Mouse (Mus musculus): ENCODE measurements around the gene 6430571L13Rik. TPM values are rescaled to one million over a fixed set of nuclear protein-coding genes. Genes with fewer than 3 reads are reported as not detected.

The 6430571L13Rik gene
- polyA plus RNA-seq, 1 experiment from 2014 or later, result 4.7 TPM

DNA sequence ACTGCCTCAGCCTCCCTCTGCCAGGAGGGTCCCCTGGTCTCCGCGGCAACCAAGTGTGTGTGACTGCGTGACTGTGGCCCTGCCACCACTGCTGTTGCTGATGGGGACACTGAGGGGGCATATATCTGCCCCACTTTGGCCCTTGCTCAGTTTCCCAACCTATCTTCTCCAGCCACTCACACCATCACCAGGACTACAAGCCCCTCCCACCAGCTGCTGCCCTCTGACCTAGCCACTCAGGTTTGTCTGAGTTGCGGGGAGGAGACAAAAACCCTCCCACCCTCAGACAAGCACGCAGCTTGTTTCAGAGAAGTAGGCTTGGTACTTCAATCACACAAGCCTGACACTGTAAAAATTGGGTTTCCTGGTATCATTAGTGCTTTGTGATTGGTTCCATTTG lies 35.0 kb downstream of the 6430571L13Rik start:
- Histone ChIP-seq H3K27ac (0 out of 2 replicates have a peak overlapping the region, but pooled peaks have one; percentile 17), H3K4me2 (replicated peaks) (no peak overlapping the region), H3K9ac (no peak overlapping the region), H3K27me3 (peaks cover 57% of the 10 kb centered on the region), H3K9me3 (replicated peaks) (no peaks in the 10 kb centered on the region), H3K4me1 (peaks cover 35% of the 10 kb centered on the region), H3K36me3 (no peaks in the 10 kb centered on the region), H3K4me3 (no peak overlapping the region)
- no peak for ATAC-seq (ENCODE audit: low FRiP score)
- WGBS, result 18% methylated on average over 5 of the region's 5 CpGs

DNA sequence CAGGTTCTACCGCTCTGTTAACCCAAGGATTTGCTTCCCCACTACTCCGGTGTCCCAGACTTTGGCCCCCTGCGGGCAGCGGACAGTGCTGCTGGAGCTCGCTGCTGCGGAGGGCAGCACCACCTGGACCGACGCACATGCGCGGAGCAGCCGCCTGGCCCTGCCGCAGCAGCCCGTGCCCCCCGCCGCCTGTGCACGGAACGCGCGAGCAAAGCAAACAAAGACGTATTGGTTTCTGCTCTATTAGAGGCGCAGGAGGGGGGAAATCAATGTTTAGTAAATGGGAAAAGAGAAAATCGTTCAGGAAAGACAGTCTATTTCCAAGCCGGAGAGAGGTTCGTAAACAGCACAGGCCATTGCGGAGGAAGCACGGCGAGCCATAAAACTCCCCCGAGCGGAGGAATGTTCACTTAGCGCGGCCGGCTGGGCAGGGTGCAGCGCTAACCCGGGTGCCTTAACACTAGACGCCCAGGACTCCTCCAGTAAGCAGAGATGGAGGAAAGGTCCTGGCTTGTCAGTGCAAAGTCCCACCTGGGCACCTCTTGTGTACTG lies 37.6 kb downstream of the 6430571L13Rik start:
- Histone ChIP-seq H3K27me3 (peaks cover 82% of the 10 kb centered on the region), H3K9me3 (replicated peaks) (no peaks in the 10 kb centered on the region), H3K36me3 (no peaks in the 10 kb centered on the region), H3K27ac (peak overlapping the region; percentile 66), H3K9ac (peak overlapping the region; percentile 41), H3K4me1 (peaks cover 33% of the 10 kb centered on the region), H3K4me3 (peak overlapping the region; percentile 33), H3K4me2 (replicated peaks) (peak overlapping the region; percentile 64)
- ATAC-seq (ENCODE audit: low FRiP score), result peak; percentile 65
- WGBS, result under 1% methylated on average over 35 of the region's 35 CpGs

DNA sequence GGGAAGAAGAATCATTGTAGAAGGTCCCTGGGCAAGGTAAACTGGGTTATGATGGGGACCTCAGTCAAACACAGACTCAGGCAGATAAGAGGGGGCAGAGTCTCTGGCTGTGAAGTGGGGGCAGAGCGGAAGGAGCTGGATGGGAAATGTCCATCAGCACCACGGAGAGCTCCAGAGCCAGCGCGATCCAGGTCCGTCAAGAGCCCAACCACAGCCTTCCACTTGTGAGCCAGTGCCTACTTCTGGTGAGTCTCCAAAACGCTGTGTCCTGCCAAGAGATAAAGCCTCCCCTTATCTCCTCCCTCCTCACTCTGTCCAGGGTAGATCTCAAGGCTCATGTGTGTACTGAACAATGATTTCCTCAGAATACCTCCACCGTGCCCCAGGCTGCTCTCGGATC lies 41.3 kb downstream of the 6430571L13Rik start:
- no peaks in the 10 kb centered on the region for H3K9me3 ChIP-seq (replicated peaks)
- ATAC-seq (ENCODE audit: low FRiP score), result no peak
- WGBS, result 8% methylated on average over 8 of the region's 8 CpGs
- H3K4me1 ChIP-seq, result peaks cover 40% of the 10 kb centered on the region
- peaks cover 76% of the 10 kb centered on the region for H3K27me3 ChIP-seq
- H3K4me3 ChIP-seq, result no peak overlapping the region
- no peak overlapping the region for H3K9ac ChIP-seq
- H3K4me2 ChIP-seq (replicated peaks), result no peak overlapping the region
- H3K27ac ChIP-seq, result no peak overlapping the region
- H3K36me3 ChIP-seq, result no peaks in the 10 kb centered on the region

DNA sequence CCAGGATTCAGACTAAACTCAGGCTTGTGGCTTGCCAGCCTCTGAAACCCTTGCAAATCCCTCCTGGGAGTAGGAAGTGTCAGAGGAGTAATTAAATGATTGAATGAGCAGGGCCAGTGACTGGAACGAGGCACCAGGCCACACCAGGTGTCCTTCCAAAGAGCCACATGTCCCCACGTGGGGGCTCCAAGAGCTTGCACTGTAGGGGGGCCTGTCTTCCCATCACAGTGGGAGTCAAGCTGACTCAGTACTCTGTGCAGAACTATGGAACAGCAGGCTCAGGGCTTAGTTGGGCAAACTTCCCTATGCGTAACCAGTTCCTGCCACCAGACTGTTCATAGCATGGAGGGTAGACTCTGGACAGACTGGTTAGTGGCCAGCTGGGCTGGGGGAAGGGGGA lies 44.0 kb downstream of the 6430571L13Rik start:
- Histone ChIP-seq H3K4me3 (no peak overlapping the region), H3K27ac (no peak overlapping the region), H3K27me3 (peaks cover 56% of the 10 kb centered on the region), H3K9me3 (replicated peaks) (no peaks in the 10 kb centered on the region), H3K9ac (no peak overlapping the region), H3K36me3 (no peaks in the 10 kb centered on the region), H3K4me2 (replicated peaks) (no peak overlapping the region), H3K4me1 (peaks cover 37% of the 10 kb centered on the region)
- 19% methylated on average over 3 of the region's 3 CpGs for WGBS
- ATAC-seq (ENCODE audit: low FRiP score), result no peak; the same call in 1 of the 2 replicates

DNA sequence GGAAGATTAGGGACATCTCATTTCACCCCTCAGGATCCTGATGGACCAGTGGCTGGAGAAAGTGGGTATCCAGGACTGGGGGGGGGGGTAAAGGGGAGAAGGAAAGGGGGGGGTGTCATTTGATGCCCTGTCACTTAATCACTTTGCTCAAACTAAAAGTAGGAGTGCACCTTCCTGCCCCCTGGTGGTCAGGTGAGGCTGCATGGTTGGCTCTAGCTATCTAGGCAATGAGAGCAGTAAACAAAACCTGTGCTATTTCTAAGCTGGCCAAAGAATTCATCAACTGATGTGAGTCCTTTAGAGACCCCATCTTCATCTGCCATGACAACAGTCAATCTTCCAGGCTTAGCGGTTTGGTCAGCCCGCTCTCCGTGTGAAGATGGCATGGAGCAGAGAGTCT lies 46.3 kb downstream of the 6430571L13Rik start:
- no peak overlapping the region for H3K4me3 ChIP-seq
- H3K4me1 ChIP-seq, result peaks cover 44% of the 10 kb centered on the region
- H3K9ac ChIP-seq, result no peak overlapping the region
- no peaks in the 10 kb centered on the region for H3K9me3 ChIP-seq (replicated peaks)
- peaks cover 35% of the 10 kb centered on the region for H3K27me3 ChIP-seq
- no peaks in the 10 kb centered on the region for H3K36me3 ChIP-seq
- 57% methylated on average over 3 of the region's 3 CpGs for WGBS
- no peak overlapping the region for H3K4me2 ChIP-seq (replicated peaks)
- ATAC-seq (ENCODE audit: low FRiP score), result no peak
- no peak overlapping the region for H3K27ac ChIP-seq

DNA sequence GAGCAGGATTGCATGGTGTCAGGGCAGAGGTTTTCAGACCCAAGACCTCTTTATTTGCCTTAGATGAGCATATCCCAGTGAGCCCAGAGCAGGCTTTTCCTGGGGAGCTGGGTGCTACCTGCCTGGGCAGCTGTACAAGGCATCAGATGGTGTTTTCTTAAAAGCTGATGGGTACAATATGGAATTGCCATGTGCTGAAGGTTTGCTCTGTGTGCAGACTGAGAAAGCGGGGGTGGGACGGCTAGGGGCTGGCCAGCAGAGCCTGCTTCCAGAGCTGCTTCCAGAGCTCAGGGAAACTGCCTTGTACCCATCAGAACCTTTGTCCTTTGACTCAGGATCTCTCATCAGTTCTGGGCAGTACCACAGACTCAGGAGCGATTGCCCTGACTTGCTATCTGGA lies 47.3 kb downstream of the 6430571L13Rik start:
- ATAC-seq (ENCODE audit: low FRiP score), result no peak
- Histone ChIP-seq H3K27ac (no peak overlapping the region), H3K36me3 (no peaks in the 10 kb centered on the region), H3K9me3 (replicated peaks) (no peaks in the 10 kb centered on the region), H3K4me3 (no peak overlapping the region), H3K27me3 (peaks cover 26% of the 10 kb centered on the region), H3K4me1 (peaks cover 38% of the 10 kb centered on the region), H3K4me2 (replicated peaks) (no peak overlapping the region), H3K9ac (no peak overlapping the region)
- 88% methylated on average over 3 of the region's 3 CpGs for WGBS

DNA sequence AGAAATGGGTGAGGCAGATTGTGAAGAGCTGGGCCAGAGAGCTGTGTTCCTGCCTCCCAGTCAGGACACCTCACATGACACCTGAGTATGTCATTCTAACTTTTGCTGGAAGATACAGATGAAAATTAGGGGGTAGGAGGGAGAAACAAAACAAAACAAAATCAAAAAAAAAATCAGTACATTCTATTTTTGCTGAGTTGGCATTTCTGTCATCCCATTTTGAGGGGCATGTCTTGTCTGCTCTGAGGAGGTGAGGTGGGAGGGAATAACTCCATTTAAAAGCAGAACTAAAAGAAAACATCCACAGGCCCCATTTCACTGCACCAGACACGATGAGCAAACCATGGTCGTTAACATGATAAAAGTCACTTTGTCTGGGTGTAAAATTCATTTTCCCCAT lies 47.9 kb downstream of the 6430571L13Rik start:
- Histone ChIP-seq H3K4me1 (peaks cover 37% of the 10 kb centered on the region), H3K9ac (no peak overlapping the region), H3K27ac (no peak overlapping the region), H3K4me3 (no peak overlapping the region), H3K27me3 (peaks cover 20% of the 10 kb centered on the region), H3K9me3 (replicated peaks) (no peaks in the 10 kb centered on the region), H3K4me2 (replicated peaks) (no peak overlapping the region), H3K36me3 (no peaks in the 10 kb centered on the region)
- ATAC-seq (ENCODE audit: low FRiP score), result no peak
- WGBS, result 33% methylated on average over 2 of the region's 2 CpGs

DNA sequence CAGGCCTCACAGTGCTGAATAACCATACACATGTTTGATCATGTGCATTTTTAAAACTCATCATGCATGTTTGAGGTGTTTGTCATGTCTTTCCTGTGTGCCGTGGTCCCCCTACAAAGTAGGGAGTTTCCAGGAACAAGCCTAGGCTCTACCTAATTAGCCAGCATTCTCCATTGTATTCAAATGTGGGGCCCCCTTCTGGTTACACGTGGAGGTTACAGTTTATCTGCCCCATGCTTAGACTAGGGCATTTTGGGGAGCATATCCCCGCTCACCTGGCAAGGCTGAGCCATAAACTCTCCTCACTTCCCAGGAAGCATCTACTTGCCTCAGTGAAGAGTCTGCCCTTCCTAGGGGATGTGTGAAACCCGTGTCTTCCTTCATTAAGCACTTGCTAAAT lies 56.0 kb downstream of the 6430571L13Rik start:
- H3K4me1 ChIP-seq, result peaks cover 17% of the 10 kb centered on the region

DNA sequence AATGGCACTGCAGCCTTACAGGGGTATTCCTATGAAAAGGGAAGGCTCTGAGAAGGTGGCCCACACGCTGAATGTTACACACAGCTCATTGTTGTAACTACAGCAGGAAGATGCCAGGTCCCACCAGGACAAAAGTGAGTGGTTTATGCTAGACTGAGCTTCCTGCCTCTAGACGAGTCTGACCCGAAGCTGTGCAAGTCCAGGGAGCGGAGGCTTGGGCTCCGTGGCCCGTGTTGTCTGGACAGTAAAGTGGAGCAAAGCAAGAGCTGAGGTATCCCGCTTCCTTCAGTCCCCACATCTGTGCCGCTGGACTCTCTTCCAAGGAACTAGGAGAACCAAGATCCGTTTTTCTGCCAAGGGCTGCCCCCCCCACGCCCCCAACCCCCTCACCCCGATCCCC lies 58.6 kb downstream of the 6430571L13Rik start:
- Histone ChIP-seq H3K4me2 (replicated peaks) (peak overlapping the region; percentile 98; the same call in 1 of the 2 replicates), H3K27me3 (peaks cover 62% of the 10 kb centered on the region), H3K4me1 (peaks cover 38% of the 10 kb centered on the region), H3K4me3 (peak overlapping the region; percentile 88; the same call in 1 of the 2 replicates), H3K27ac (no peak overlapping the region), H3K9me3 (replicated peaks) (no peaks in the 10 kb centered on the region), H3K36me3 (no peaks in the 10 kb centered on the region), H3K9ac (no peak overlapping the region)
- WGBS, result 22% methylated on average over 11 of the region's 11 CpGs
- ATAC-seq (ENCODE audit: low FRiP score), result no peak

More for the DNA sequence above, 56.0 kb downstream of the 6430571L13Rik start:
- Histone ChIP-seq H3K4me3 (no peak overlapping the region), H3K36me3 (no peaks in the 10 kb centered on the region), H3K9me3 (replicated peaks) (no peaks in the 10 kb centered on the region), H3K27ac (no peak overlapping the region), H3K4me2 (replicated peaks) (no peak overlapping the region), H3K9ac (no peak overlapping the region), H3K27me3 (peaks cover 42% of the 10 kb centered on the region)
- no peak for ATAC-seq (ENCODE audit: low FRiP score)
- 38% methylated on average over 4 of the region's 4 CpGs for WGBS

DNA sequence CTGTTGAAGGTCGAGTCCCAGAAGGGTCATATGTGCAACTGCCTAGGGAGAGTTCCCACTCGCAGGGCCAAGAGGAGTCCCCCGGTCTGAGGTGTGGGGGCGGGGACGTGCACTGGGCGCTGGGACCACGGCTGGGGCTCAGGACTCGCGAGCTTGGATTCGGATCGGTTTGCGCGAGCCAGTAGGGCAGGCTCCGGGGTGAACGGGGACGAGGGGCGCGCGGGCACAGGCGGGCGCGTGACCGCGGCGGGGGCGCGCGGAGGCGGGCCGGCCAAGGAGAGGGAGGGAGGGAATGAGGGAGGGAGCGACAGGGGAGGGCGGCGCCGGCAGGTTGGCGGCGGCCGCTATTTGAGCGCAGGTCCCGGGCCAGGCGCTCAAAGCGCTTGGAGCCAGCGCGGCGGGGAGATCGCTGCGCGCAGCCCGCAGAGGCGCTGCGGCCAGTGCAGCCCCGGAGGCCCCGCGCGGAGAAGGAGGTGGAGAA lies 59.1 kb downstream of the 6430571L13Rik start, which contains the start of gene Cacna2d2:
TSS of gene Cacna2d2 (plus strand) at position 122 of the 481 bp plus-strand sequence.
- under 1% methylated on average over 17 of the region's 54 CpGs for WGBS
- ATAC-seq (ENCODE audit: low FRiP score), result peak; percentile 56

DNA sequence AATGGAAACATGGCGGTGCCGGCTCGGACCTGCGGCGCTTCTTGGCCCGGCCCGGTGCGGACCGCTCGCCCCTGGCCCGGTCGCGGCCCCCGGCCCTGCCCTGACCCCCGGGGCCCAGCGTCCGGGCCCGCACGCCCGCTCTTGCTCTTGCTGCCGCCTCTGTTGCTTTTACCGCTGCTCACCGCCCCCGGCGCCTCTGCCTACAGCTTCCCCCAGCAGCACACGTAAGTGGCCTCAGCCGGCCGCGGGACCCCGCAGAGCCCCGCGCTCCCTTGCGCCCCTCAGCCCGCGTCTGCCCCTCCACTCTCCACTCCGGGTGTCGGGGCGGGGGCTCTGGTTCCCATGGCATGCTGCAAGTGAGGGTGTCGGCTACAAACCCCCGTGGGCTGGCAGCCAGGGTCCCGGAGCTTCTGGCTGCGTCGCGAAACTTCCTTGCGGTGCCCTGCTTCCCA lies 59.7 kb downstream of the 6430571L13Rik start:
- peak; percentile 49 for ATAC-seq (ENCODE audit: low FRiP score)
- peak overlapping the region; percentile 84 for H3K27ac ChIP-seq
- peak overlapping the region; percentile 90 for H3K9ac ChIP-seq
- WGBS, result under 1% methylated on average over 45 of the region's 45 CpGs
- no peaks in the 10 kb centered on the region for H3K9me3 ChIP-seq (replicated peaks)
- H3K27me3 ChIP-seq, result peaks cover 62% of the 10 kb centered on the region
- H3K4me1 ChIP-seq, result peaks cover 38% of the 10 kb centered on the region
- H3K4me3 ChIP-seq, result peak overlapping the region; percentile 88
- H3K36me3 ChIP-seq, result no peaks in the 10 kb centered on the region
- peak overlapping the region; percentile 98 for H3K4me2 ChIP-seq (replicated peaks)

More for the DNA sequence above, 59.1 kb downstream of the 6430571L13Rik start, which contains the start of gene Cacna2d2:
- Histone ChIP-seq H3K4me2 (replicated peaks) (peak within 1 kb of the TSS; percentile 98), H3K9me3 (replicated peaks) (no peaks in the 10 kb centered on the region), H3K27me3 (peaks cover 62% of the 10 kb centered on the region), H3K36me3 (no peaks in the 10 kb centered on the region), H3K4me3 (peak within 1 kb of the TSS; percentile 88), H3K27ac (peak within 1 kb of the TSS; percentile 84), H3K4me1 (peaks cover 38% of the 10 kb centered on the region), H3K9ac (peak within 1 kb of the TSS; percentile 90)

DNA sequence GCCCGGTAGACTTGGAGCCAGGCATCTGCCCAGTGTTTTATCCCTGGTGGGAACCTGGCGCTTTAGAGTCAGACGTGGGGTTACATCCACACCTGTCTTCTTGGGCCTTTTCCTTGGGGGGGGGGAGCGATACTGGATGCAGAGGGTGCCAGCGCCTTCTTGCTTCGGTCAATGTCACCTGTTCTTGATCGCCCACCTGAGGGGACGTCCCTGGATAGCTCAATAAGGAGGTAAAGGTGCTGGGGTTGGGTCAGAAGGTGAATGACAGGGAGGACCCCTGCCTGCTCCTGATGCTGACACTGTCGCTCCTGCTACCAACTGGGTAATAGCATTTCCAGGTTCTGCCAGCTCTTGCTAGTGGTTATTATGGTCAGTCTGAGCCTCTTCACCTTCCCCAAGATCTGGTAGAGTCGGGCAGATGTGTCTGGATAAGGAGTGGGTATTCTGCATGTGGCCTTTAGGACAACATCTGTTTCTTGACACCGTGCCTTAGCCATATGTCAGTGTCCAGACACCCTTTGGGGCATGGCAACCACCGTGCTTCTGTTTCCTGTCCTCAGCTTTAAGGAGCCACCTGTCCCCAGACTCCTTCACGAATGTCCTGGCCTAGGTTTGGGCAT lies 60.4 kb downstream of the 6430571L13Rik start:
- 18% methylated on average over 13 of the region's 13 CpGs for WGBS
- Histone ChIP-seq H3K4me2 (replicated peaks) (peak overlapping the region; percentile 98), H3K4me3 (peak overlapping the region; percentile 88), H3K36me3 (no peaks in the 10 kb centered on the region), H3K27me3 (peaks cover 62% of the 10 kb centered on the region), H3K9me3 (replicated peaks) (no peaks in the 10 kb centered on the region), H3K27ac (no peak overlapping the region), H3K4me1 (peaks cover 38% of the 10 kb centered on the region), H3K9ac (peak overlapping the region; percentile 90)
- no peak for ATAC-seq (ENCODE audit: low FRiP score)
